Mouse (Mus musculus): Measurements from ENCODE around the gene Mfsd14b. TPM values are rescaled to one million over a fixed set of nuclear protein-coding genes. Genes with fewer than 3 reads are reported as not detected.

Mfsd14b gene
- 30.9 TPM for polyA plus RNA-seq (2017; shearing (Covaris generic))

DNA sequence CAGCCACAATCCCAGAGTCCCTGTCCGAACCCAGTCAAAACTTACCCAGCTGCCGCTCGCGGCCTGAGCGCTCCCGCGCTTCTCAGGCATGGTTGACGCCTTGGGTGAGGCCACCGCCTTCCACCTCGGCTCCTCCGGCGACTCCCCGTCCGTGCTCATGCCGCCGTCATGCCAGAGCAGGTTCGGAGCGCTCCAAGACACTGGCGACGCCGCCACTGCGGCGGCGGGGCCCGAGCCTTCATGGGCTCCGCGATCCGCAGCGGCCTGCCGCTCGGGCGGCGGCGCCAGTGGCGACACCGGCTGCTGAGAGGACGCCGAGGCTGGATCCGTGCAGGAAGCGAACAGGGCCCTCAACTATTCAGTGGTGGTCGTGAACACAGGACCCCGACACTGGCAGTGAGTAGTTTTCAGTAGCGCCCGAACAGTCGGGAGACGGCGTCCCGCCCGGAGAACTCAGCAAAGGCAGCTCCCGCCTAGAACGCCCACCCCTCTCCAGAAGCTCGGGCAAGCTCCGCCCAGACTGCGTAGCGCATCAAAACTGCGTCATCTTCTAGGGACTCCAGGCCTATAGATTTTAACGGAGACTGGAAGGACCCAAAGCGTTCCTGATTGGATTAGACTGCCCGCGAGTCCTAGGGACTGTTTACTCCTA, at the start of gene Mfsd14b:
Gene Mfsd14b (minus strand): TSS at position 517 of the 652 bp plus-strand sequence.

DNA sequence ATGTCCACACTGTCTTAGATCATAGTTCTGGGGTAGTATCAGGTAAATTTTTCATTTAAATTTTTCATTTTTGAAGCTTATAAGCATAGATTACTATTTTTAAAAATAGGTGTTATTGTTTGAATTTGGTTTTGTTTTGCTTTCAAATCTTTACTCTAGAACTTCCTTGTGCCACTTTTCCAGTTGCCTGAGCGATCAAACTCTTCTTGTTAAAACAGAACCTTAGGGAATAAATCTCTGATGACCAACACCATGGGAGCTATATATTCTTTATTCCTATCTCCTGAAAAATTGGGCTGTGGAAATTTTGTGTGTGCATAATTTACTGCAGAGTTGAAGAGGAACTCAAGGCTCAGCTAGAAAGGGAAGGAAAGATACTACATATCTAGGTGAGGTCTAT, 37.2 kb upstream of the Mfsd14b start, which contains the start of gene Olfr466:
Gene Olfr466 (plus strand): TSS at position 301 of the 400 bp plus-strand sequence.

DNA sequence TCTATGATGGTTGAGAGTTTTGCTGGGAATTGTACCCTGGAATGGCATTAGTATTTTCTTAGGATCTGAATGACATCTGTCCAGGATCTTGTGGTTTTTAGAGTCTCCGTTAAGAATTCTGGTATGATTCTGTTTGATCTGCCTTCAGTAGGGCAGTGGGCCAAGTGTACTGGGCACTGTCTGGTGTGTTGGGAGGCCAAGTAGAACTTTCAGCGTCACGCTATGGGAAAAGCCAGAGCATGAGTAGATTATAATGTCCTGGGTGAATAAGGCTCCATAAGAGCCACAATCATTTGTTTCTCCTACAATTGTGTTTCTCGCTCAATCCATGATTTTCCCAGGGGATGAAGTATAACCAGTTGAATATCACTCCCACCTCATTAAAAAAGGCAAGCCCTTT, 25.0 kb upstream of the Mfsd14b start, which contains the start of gene Olfr465-ps1:
Gene Olfr465-ps1 (plus strand): TSS at position 301 of the 400 bp plus-strand sequence.

DNA sequence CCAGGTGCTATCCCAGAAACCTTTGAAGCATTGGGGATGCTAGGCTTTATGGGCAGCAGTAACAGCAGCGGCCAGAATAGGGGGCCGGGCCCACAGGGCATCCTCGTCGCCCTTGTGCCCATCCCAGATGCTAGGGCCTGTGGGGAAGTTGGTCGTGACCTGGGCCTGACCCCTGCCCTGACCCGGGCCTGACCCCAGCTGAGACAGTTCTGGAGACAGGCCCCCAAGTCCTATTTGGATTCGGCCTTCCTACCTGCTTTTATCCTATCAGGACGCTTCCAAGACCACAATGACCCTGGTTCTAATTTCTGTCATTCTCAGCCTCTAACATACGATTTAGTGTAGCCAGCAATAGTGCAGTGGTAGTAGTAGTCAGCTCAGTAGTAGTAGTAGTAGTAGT, 60.1 kb downstream of the Mfsd14b start, which contains the start of gene Prss47:
Gene Prss47 (minus strand): TSS at position 101 of the 400 bp plus-strand sequence.

DNA sequence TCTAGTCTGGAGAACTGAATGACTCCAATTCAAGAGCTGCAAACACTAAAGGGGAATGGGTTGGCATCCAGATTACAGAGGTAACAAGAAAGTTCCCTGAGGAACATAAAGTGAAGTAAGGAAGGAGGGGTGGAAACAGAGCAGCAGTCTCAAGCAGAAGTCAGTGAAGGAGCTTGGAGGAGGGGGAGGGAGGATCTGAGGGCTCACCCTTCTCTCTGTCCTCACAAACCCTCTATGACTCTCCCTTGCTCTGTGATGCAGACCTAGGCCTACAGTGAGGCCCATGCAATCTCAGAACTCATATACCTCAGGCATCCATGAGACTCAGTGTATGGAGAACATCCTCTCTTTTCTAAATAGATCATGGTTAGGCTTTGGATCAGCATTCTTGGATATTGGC, 80.0 kb downstream of the Mfsd14b start, which contains the start of gene Spata31d1c:
Gene Spata31d1c (plus strand): TSS at position 301 of the 400 bp plus-strand sequence.

Other genes with a start within 250 kb of the Mfsd14b start
- gene Cntnap3, start 209.0 kb downstream of the Mfsd14b start, polyA plus RNA-seq (2017; shearing (Covaris generic)): not detected
- gene Spata31, start 195.6 kb downstream of the Mfsd14b start, polyA plus RNA-seq (2017; shearing (Covaris generic)): not detected
- gene Spata31d1c, start 79.9 kb downstream of the Mfsd14b start, polyA plus RNA-seq (2017; shearing (Covaris generic)): not detected
- gene Prss47, start 60.2 kb downstream of the Mfsd14b start, polyA plus RNA-seq (2017; shearing (Covaris generic)): not detected
- not detected for gene Olfr465-ps1, start 25.1 kb upstream of the Mfsd14b start, polyA plus RNA-seq (2017; shearing (Covaris generic))
- gene Olfr466, start 37.3 kb upstream of the Mfsd14b start, polyA plus RNA-seq (2017; shearing (Covaris generic)): 0.07 TPM
- gene Nlrp4f, start 93.0 kb upstream of the Mfsd14b start, polyA plus RNA-seq (2017; shearing (Covaris generic)): not detected
- gene Gm10775, start 146.6 kb upstream of the Mfsd14b start, polyA plus RNA-seq (2017; shearing (Covaris generic)): not detected
- gene Zfp369, start 165.8 kb upstream of the Mfsd14b start, polyA plus RNA-seq (2017; shearing (Covaris generic)): 18.6 TPM

Data from inflammation-experienced regulatory T-cells, adult 16 weeks (primary cell).